Mouse (Mus musculus) heart, embryonic 16.5 days (tissue): ENCODE results near the gene Dmac2. TPM values are rescaled to one million over a fixed set of nuclear protein-coding genes. Genes with fewer than 3 reads are reported as not detected.

ENCODE experiments used
- ATAC-seq: fragments of 200-750 bp; cut with Nextera tagmentation; replicated peaks from 2 replicates; pipeline ENCODE4 v1.8.0; 2017; ENCODE audit warnings: moderate number of reproducible peaks; ENCODE audit not compliant: insufficient read depth, low FRiP score; ENCODE audit errors: extremely low read depth
- H3K27ac ChIP-seq: fragments of 300-500 bp; sonication (generic); 2 replicates; pipeline ENCODE4 v1.5.1; 2014; ENCODE audit warnings: mild to moderate bottlenecking, low read length, control low read depth, moderate library complexity
- H3K27me3 ChIP-seq: fragments of 300-500 bp; sonication (generic); 2 replicates; pipeline ENCODE4 v1.6.1; 2014; ENCODE audit warnings: low read length, mixed read lengths; ENCODE audit not compliant: control insufficient read depth, insufficient read depth
- H3K36me3 ChIP-seq: fragments of 300-500 bp; sonication (generic); 2 replicates; pipeline ENCODE4 v1.6.1; 2014; ENCODE audit not compliant: control insufficient read depth, insufficient read depth
- H3K4me1 ChIP-seq: fragments of 300-500 bp; sonication (generic); 2 replicates; pipeline ENCODE4 v1.6.1; 2014; ENCODE audit warnings: low read length, mixed read lengths; ENCODE audit not compliant: control insufficient read depth, insufficient read depth
- H3K4me2 ChIP-seq: fragments of 300-500 bp; sonication (generic); 2 replicates; pipeline ENCODE4 v1.6.1; 2014; ENCODE audit warnings: low read depth, mild to moderate bottlenecking, control low read depth, low read length
- H3K4me3 ChIP-seq: fragments of 300-500 bp; sonication (generic); 2 replicates; pipeline ENCODE4 v1.5.1; 2014; ENCODE audit warnings: mild to moderate bottlenecking, control low read depth, low read length
- H3K9ac ChIP-seq: fragments of 300-500 bp; sonication (generic); 2 replicates; pipeline ENCODE4 v1.6.1; 2014; ENCODE audit warnings: low read length, control low read depth
- H3K9me3 ChIP-seq: fragments of 300-500 bp; sonication (generic); replicated peaks from 2 replicates; pipeline ENCODE4 v1.6.1; 2016; ENCODE audit warnings: low read length; ENCODE audit not compliant: control insufficient read depth
- WGBS: fragments of 180-500 bp; shearing (Covaris S2); extraction: QIAGEN DNeasy Blood & Tissue Kit; methylation state at CpG from one replicate; pipeline ENCODE4 v1.1.7; 2014; 5-methylcytosine and 5-hydroxymethylcytosine counted together
- polyA plus RNA-seq: library from polyadenylated mRNA; unstranded; fragments of >200 nt; fragmentation: Nextera tagmentation; extraction: Ambion mirVana; gene quantifications from 2 replicates; pipeline ENCODE4 v1.2.1, GENCODE M21; 2015

Gene Dmac2
- polyA plus RNA-seq, 1 experiment from 2014 or later = 58.6 TPM

DNA sequence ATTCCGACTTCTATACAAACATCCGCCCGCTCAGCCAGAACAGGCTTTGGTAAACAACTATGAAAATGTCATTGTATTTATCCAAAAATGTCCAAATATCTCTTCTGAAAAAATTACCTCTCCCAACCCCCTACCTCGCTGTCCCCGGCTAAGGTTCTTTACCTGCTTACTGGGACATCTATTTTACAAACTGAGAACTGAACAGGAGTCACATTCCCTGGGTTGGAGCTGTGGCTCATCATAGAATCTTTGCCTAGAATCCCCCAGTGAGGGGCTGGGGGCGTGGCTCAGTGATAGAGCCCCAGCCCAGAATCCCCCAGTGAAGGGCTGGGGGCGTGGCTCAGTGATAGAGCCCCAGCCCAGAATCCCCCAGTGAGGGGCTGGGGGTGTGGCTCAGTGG is 7.7 kb upstream of the Dmac2 start:
- Histone ChIP-seq H3K4me2 (no peak overlapping the region), H3K9ac (no peak overlapping the region), H3K4me3 (no peak overlapping the region), H3K27ac (no peak overlapping the region), H3K27me3 (peaks cover 2% of the 10 kb centered on the region; the same call in 1 of the 2 replicates), H3K36me3 (no peaks in the 10 kb centered on the region), H3K9me3 (no peaks in the 10 kb centered on the region), H3K4me1 (no peaks in the 10 kb centered on the region)
- ATAC-seq = no peak
- 42% methylated on average over 7 of the region's 7 CpGs for WGBS

DNA sequence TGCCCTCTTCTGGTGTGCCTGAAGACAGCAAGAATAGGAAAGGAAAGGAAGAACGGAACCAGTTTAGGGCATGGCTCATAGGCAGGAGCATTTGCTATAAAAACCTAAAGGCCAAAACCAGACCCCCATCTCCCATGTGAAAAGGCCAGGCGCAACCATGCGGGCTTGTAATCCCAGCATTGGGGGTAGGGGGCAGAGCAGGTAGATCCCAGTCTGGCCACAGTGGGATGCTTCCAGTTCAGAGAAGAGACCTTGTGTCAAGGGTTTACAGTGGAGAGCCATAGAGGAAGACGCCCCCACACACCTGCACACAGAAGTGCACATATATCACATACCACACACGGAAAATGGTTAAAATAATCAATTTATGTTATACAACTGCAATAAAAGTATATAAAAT is 5.1 kb upstream of the Dmac2 start:
- no peaks in the 10 kb centered on the region for H3K36me3 ChIP-seq
- no peak overlapping the region for H3K27ac ChIP-seq
- H3K4me2 ChIP-seq = no peak overlapping the region
- no peaks in the 10 kb centered on the region for H3K9me3 ChIP-seq
- peaks cover 2% of the 10 kb centered on the region; the same call in 1 of the 2 replicates for H3K27me3 ChIP-seq
- no peak for ATAC-seq
- H3K4me3 ChIP-seq = no peak overlapping the region
- peaks cover 3% of the 10 kb centered on the region; the same call in 1 of the 2 replicates for H3K4me1 ChIP-seq
- H3K9ac ChIP-seq = no peak overlapping the region
- WGBS = 88% methylated on average over 5 of the region's 5 CpGs

DNA sequence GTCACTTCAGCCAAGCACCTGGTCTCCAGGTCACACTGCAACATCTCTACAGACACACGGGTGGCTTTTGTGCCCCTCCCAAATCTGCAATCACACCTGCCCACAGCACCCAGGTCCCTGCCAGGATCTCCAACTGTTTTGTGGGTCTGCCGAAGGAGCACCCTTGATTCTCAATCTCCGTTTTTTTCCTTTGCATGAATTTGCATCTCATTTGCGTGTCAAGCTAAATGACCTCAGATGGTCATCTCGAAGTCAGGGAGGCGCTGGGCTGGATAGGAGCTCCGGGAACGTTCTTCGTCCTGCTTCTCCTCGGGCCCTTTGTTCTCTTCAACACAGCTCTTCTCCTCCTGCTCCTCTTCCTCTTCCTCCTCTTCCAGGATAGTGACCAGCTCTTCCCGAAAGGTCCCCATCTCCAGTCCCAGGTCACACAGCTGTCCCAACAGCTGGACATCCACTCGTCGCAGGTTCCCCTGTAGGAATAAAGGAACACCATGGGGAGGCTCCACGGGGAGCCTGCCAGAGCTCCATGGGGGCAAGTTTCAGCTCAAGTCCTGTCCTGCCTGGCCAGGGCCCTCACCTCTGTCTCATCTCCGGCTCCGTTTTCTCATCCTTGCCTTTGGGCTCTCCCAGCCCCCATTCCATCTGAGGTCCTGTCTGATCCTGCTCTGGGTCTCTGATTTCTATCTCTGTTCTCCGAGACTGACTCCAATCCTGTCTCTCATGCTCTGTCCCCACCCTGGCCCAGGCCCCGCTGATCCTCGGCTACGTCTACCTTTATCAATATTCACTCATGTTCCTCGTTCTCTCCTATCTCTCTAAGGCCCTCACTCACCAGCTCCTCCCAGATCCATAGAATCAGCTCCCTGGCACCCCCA is 4.1 kb upstream of the Dmac2 start:
- 57% methylated on average over 21 of the region's 21 CpGs for WGBS
- no peaks in the 10 kb centered on the region for H3K9me3 ChIP-seq
- no peak overlapping the region for H3K4me2 ChIP-seq
- H3K9ac ChIP-seq = no peak overlapping the region
- no peaks in the 10 kb centered on the region for H3K36me3 ChIP-seq
- peaks cover 8% of the 10 kb centered on the region; the same call in 1 of the 2 replicates for H3K4me1 ChIP-seq
- no peak overlapping the region for H3K27ac ChIP-seq
- H3K27me3 ChIP-seq = peaks cover 2% of the 10 kb centered on the region; the same call in 1 of the 2 replicates
- H3K4me3 ChIP-seq = no peak overlapping the region
- ATAC-seq = no peak

DNA sequence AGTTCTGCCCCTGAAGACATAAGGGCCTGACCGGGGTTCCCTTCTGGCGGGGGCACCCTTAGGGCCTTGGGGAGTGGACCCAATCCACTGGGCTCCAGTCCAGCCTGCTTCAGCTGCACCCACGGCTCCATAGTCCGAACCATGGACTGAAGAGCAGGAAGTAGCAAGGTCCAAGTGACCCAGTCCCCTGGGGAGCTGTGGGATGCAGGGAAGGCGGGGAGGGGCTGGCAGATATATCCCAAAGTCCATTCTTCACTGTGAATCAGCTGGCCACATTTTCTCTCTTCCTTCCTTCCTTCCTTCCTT is 3.6 kb upstream of the Dmac2 start, which contains the start of gene Erich4:
Gene Erich4, minus strand, starts transcription at position 187 of the 306 bp plus-strand sequence.
- Histone ChIP-seq H3K36me3 (no peaks in the 10 kb centered on the region), H3K4me2 (no peak within 1 kb of the TSS), H3K27me3 (no peaks in the 10 kb centered on the region), H3K4me1 (peaks cover 10% of the 10 kb centered on the region; the same call in 1 of the 2 replicates), H3K27ac (no peak within 1 kb of the TSS), H3K9ac (no peak within 1 kb of the TSS), H3K4me3 (no peak within 1 kb of the TSS), H3K9me3 (no peaks in the 10 kb centered on the region)
- no peak for ATAC-seq
- 70% methylated on average over 5 of the region's 5 CpGs for WGBS

DNA sequence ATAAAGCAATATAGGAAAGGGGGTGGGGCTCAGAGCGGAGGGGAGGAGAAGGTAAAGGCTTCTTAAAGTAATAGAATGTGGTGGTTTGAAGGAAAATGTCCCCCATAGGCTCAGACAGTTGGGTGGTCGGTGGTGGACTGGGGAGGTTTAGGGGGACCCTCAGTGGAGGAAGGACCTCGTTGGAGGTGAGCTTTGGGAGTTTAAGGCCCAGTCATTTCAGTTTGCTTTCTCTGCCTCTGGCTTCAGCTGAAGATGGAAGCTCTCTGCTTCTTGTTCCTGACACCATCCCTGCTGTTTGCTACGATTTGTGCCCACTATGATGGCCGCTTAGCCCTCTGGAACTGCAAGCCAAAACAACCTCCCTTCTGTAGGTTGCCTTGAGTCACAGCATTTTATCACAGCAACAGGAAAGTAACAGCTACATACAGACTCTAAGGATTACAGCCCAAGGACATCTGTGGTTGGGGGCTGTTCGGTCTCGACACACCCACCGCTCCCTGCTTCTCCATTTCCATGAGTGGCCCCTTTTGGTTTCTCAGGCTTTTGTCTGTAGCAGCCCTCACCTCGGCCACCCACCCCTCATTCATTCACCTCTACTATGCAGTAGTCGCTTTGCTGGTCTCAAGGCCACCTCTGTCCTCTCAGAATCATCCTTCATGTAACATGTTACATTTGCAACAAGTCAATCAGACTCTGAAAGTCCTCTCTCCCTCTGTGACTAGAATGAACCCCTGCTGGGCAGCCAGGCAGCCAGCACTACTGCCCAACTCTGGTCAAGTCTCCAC is 1.6 kb upstream of the Dmac2 start:
- Histone ChIP-seq H3K27ac (no peak overlapping the region), H3K9ac (no peak overlapping the region), H3K4me3 (no peak overlapping the region), H3K27me3 (no peaks in the 10 kb centered on the region), H3K4me2 (no peak overlapping the region), H3K9me3 (no peaks in the 10 kb centered on the region), H3K4me1 (peaks cover 10% of the 10 kb centered on the region; the same call in 1 of the 2 replicates), H3K36me3 (peaks cover 15% of the 10 kb centered on the region; the same call in 1 of the 2 replicates)
- WGBS = 83% methylated on average over 10 of the region's 10 CpGs
- no peak for ATAC-seq

DNA sequence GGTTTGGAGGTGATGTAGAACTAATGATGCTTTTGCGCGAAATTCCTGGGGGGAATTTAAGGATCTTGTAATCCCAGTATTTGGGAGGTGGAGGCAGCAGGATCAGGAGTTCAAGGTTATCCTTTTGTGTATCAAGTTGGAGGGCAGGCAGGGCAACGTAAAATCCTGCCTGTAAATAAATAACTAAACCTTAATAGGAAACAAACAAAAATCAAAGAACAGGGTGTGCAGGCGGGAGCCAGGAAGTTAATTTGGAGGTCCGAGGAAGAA is 443 bp downstream of the Dmac2 start:
- peak overlapping the region; percentile 79 for H3K4me2 ChIP-seq
- no peaks in the 10 kb centered on the region for H3K27me3 ChIP-seq
- H3K4me1 ChIP-seq = peaks cover 10% of the 10 kb centered on the region; the same call in 1 of the 2 replicates
- 19% methylated on average over 5 of the region's 5 CpGs for WGBS
- H3K36me3 ChIP-seq = peaks cover 19% of the 10 kb centered on the region
- no peaks in the 10 kb centered on the region for H3K9me3 ChIP-seq
- ATAC-seq = no peak
- peak overlapping the region; percentile 74 for H3K9ac ChIP-seq
- peak overlapping the region; percentile 76 for H3K27ac ChIP-seq
- H3K4me3 ChIP-seq = peak overlapping the region; percentile 71

DNA sequence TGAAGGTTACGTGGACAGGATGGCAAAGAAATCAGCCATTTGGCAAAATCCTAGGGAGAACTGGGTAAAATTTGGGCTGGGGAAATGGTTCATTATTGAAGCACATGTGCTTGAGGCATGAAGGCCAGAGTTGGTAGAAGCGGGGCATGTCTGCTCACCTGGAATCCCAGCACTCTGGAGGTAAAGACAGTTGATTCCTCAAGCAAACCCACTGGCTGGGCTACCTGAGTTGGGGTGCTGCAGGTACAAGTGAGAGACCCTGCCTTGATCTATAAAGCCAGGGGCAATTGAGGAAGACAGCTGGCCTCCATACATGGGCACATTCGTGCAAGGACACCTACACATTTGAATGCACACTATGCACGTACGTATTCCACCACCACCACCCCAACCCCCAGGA is 887 bp downstream of the Dmac2 start:
- H3K4me2 ChIP-seq = peak overlapping the region; percentile 79
- peaks cover 24% of the 10 kb centered on the region for H3K36me3 ChIP-seq
- H3K9me3 ChIP-seq = no peaks in the 10 kb centered on the region
- WGBS = 93% methylated on average over 5 of the region's 5 CpGs
- no peak overlapping the region for H3K9ac ChIP-seq
- H3K27me3 ChIP-seq = no peaks in the 10 kb centered on the region
- no peak overlapping the region for H3K27ac ChIP-seq
- no peak for ATAC-seq
- peak overlapping the region; percentile 71 for H3K4me3 ChIP-seq
- H3K4me1 ChIP-seq = peaks cover 10% of the 10 kb centered on the region; the same call in 1 of the 2 replicates

DNA sequence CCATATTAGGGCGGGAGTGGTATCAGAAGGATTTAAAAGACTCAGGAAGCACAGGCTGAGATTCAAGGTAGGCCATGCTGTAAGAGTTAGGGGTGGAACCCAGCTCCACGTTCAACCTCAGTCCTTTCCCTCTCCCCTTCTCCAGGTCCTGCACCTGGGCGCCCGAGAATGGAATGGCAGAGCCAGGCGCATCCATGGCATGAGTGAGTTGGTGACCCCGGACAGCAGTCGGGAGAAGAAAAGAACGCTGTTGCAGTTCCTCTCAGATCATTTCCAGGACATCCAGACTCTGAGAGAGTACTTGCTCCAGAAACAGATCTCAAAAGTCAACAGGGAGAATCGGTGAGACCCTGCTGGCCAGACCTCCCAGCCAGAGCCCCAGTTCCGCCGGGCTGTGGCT is 1.5 kb downstream of the Dmac2 start:
- ATAC-seq = no peak
- Histone ChIP-seq H3K4me2 (no peak overlapping the region), H3K27ac (no peak overlapping the region), H3K9me3 (no peaks in the 10 kb centered on the region), H3K27me3 (no peaks in the 10 kb centered on the region), H3K36me3 (peaks cover 25% of the 10 kb centered on the region), H3K9ac (no peak overlapping the region), H3K4me3 (no peak overlapping the region), H3K4me1 (peaks cover 13% of the 10 kb centered on the region)
- WGBS = 88% methylated on average over 11 of the region's 11 CpGs

DNA sequence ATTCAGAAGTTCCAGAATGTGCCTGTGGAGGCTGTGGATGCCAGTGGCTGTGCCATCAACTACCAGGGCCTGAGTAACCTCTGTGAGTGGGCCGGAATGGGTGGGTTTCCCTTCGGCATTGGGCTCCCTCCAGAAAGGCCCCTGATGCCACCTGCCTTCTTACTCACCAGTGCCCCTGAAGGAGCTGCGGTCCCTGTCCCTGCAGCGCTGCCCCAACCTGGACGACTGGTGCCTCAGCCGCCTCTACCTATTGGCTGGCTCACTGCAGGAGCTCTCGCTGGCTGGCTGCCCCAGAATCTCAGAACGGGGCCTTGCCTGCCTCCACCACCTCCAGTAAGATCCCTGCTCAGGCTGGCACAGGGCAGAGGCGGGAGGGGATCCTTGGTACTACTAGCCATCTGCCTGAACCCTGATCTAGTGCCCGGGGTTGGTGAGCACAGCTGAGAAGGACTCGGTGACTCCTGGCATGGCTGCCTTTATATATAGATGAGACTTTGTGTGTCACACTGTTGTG is 4.7 kb downstream of the Dmac2 start:
- WGBS = 85% methylated on average over 11 of the region's 11 CpGs
- ATAC-seq = no peak
- Histone ChIP-seq H3K27ac (no peak overlapping the region), H3K4me2 (no peak overlapping the region), H3K36me3 (peaks cover 25% of the 10 kb centered on the region), H3K4me3 (no peak overlapping the region), H3K4me1 (peaks cover 30% of the 10 kb centered on the region), H3K9ac (no peak overlapping the region), H3K27me3 (no peaks in the 10 kb centered on the region), H3K9me3 (no peaks in the 10 kb centered on the region)
